Mouse (Mus musculus) forebrain, embryonic 16.5 days (tissue): ENCODE results near the gene Sf3b5. TPM values are rescaled to one million over a fixed set of nuclear protein-coding genes. Genes with fewer than 3 reads are reported as not detected.
A peak's percentile ranks its signal among the peaks of the same experiment; 100 is the strongest.

ENCODE experiments used
- ATAC-seq: fragments of 200-750 bp; cut with Nextera tagmentation; 2 replicates; pipeline ENCODE4 v1.8.0; 2017; ENCODE audit warnings: mild to moderate bottlenecking, moderate library complexity
- H3K27ac ChIP-seq: fragments of 300-500 bp; sonication (generic); 2 replicates; pipeline ENCODE4 v1.5.1; 2014; ENCODE audit warnings: low read length, control low read depth
- H3K27me3 ChIP-seq: fragments of 300-500 bp; sonication (generic); replicated peaks from 2 replicates; pipeline ENCODE4 v1.6.1; 2014; ENCODE audit warnings: low read length; ENCODE audit not compliant: control insufficient read depth, insufficient read depth
- H3K36me3 ChIP-seq: fragments of 300-500 bp; sonication (generic); 2 replicates; pipeline ENCODE4 v1.6.1; 2014; ENCODE audit not compliant: control insufficient read depth, insufficient read depth
- H3K4me1 ChIP-seq: fragments of 300-500 bp; sonication (generic); replicated peaks from 2 replicates; pipeline ENCODE4 v1.6.1; 2014; ENCODE audit warnings: low read length; ENCODE audit not compliant: control insufficient read depth, insufficient read depth
- H3K4me2 ChIP-seq: fragments of 300-500 bp; sonication (generic); 2 replicates; pipeline ENCODE4 v1.6.1; 2014; ENCODE audit warnings: mild to moderate bottlenecking, low read length, control low read depth
- H3K4me3 ChIP-seq: fragments of 300-500 bp; sonication (generic); replicated peaks from 2 replicates; pipeline ENCODE4 v1.5.1; 2014; ENCODE audit warnings: mild to moderate bottlenecking, low read length, control low read depth
- H3K9ac ChIP-seq: fragments of 300-500 bp; sonication (generic); replicated peaks from 2 replicates; pipeline ENCODE4 v1.6.1; 2014; ENCODE audit warnings: low read depth, low read length, control low read depth
- H3K9me3 ChIP-seq: fragments of 300-500 bp; sonication (generic); 2 replicates; pipeline ENCODE4 v1.6.1; 2016; ENCODE audit warnings: low read length; ENCODE audit not compliant: control insufficient read depth
- WGBS: fragments of 180-500 bp; shearing (Covaris S2); extraction: QIAGEN DNeasy Blood & Tissue Kit; methylation state at CpG from one replicate; pipeline ENCODE4 v1.1.7; 2014; 5-methylcytosine and 5-hydroxymethylcytosine counted together
- polyA plus RNA-seq: library from polyadenylated mRNA; unstranded; fragments of >200 nt; fragmentation: Nextera tagmentation; extraction: Ambion mirVana; gene quantifications from 2 replicates; pipeline ENCODE4 v1.2.1, GENCODE M21; 2015

Sf3b5 gene
- polyA plus RNA-seq, 1 experiment from 2014 or later: 25.1 TPM

DNA sequence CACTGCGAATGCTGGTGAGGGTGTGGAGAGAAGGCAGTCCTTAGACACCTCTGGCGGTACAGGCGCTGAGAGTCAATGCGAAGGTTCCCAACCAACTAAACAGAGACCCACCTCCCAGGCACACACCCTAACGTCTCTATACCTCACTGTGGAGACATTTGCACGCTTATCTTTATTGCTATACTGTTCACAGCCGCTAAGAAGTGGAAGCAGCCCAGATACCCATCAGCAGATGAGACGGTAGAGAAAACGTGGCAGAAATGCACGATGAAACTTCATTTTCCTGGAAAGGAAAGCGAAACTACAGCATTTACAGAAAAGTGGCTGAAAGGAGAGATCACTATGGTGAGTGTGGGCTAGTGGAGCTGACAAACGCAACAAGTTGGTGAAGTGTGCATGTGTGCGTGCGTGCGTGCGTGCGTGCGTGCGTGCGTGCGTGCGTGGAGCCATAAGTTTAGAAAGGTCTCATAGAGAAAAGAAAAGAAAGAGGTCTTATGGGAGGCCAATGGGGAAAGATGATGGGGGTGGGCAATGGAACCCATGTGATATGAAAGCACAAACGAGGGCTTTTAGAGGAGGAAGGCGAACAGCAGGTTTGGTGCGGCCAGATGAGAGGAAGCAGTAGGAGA, 11.6 kb upstream of the Sf3b5 start:
- Histone ChIP-seq H3K4me1 (no peaks in the 10 kb centered on the region), H3K9me3 (no peaks in the 10 kb centered on the region), H3K4me3 (no peak overlapping the region), H3K27me3 (no peaks in the 10 kb centered on the region), H3K27ac (no peak overlapping the region), H3K9ac (no peak overlapping the region), H3K4me2 (no peak overlapping the region), H3K36me3 (no peaks in the 10 kb centered on the region)
- no peak for ATAC-seq
- 87% methylated on average over 25 of the region's 25 CpGs for WGBS

DNA sequence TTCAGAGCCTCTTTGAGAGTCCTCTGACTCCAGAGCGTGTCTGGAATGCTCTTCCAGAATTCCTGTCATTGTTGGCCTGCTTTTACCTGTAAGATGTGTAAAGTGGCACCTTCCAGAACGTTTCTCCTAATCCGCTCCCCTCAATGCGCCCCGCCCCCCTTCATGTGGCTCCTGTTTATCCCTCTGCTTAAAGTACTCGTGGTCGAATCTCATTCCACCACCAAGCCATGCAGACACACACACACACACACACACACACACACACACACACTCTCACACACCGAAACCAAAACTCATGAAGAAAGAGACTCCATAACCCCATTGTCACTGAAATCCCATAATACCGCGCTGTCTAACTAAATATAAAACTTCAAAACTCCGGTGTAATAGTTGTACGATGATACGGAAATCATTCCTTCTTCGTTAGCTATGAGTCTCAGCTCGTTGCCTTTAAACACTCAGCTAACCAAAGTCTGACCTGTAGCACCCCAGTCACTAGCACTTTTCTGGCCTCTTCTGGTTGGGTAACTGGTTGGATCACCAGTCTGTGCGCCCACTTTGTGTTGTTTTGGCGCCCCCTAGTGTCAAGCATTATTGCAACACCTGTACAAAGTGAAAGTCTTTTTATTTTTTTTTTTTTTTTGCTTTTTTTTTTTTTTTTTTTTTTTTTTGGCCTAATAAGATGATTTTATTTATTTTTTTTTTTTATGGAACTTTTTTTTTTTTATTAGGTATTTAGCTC, 8.2 kb upstream of the Sf3b5 start:
- Histone ChIP-seq H3K27me3 (no peaks in the 10 kb centered on the region), H3K4me1 (no peaks in the 10 kb centered on the region), H3K9ac (no peak overlapping the region), H3K4me2 (no peak overlapping the region), H3K27ac (no peak overlapping the region), H3K36me3 (no peaks in the 10 kb centered on the region), H3K4me3 (no peak overlapping the region), H3K9me3 (no peaks in the 10 kb centered on the region)
- peak; percentile 88 for ATAC-seq
- 43% methylated on average over 17 of the region's 17 CpGs for WGBS

DNA sequence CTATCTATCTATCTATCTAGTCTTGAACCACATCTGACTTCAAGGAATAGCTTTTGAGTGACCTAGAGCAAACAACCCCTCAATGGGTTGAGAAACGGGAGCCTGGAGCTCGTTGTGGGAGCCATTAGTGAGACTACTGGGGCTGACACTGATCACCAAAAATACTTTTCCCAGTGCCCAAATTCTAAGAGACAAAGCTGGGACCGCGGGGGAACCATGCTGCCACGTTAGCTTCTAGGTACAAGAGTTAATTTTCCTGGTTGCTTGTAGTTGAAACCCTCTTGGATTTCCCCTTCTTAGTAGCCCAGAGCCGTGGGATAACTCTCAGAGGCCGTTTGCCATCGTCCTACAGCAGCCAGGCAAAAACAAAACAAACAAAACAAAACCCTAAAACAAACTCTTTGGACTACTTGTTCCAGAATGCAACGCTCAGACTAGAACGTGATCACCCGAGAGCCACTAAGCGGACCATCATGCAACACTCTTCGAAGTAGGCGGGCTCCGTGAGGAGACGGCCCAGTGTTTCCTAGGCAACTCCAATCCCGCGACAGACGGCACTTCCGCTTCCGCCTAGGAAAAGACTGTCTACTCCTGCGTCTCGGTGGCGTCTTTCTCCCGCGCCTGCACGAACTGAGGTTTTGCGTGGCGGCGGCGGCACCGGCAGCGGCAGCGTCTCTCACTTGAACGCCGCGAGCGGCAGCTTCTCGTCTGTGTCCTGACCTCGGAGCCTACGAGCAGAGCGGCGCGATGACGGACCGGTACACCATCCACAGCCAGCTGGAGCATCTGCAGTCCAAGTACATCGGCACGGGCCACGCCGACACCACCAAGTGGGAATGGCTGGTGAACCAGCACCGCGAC, 3.0 kb downstream of the Sf3b5 start:
- Histone ChIP-seq H3K4me1 (peaks cover 13% of the 10 kb centered on the region), H3K4me3 (peak overlapping the region; percentile 68), H3K4me2 (peak overlapping the region; percentile 91), H3K27ac (peak overlapping the region; percentile 75), H3K9ac (peak overlapping the region; percentile 82), H3K27me3 (no peaks in the 10 kb centered on the region), H3K9me3 (no peaks in the 10 kb centered on the region), H3K36me3 (no peaks in the 10 kb centered on the region)
- WGBS: 3% methylated on average over 52 of the region's 52 CpGs
- peak; percentile 100 for ATAC-seq

DNA sequence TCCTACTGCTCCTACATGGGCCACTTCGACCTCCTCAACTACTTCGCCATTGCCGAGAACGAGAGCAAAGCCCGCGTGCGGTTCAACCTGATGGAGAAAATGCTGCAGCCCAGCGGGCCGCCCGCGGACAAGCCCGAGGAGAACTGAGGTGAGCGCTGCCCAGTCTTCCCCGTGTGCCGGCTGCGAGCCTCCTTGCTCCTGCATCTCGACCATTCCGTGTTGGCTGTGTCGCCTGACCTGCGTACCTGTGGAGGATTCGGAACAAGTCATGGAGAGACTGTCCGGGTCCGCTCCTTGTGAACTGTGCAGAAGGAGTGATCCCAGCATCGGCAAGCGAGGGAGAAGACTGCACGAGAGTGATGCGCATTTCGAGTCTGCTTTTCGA, 3.6 kb downstream of the Sf3b5 start:
- H3K4me2 ChIP-seq: peak overlapping the region; percentile 90
- H3K27ac ChIP-seq: peak overlapping the region; percentile 75
- peak overlapping the region; percentile 82 for H3K9ac ChIP-seq
- peaks cover 13% of the 10 kb centered on the region for H3K4me1 ChIP-seq
- no peaks in the 10 kb centered on the region for H3K27me3 ChIP-seq
- no peaks in the 10 kb centered on the region for H3K9me3 ChIP-seq
- H3K36me3 ChIP-seq: no peaks in the 10 kb centered on the region
- H3K4me3 ChIP-seq: peak overlapping the region; percentile 68
- WGBS: 1% methylated on average over 29 of the region's 29 CpGs
- ATAC-seq: peak; percentile 13

DNA sequence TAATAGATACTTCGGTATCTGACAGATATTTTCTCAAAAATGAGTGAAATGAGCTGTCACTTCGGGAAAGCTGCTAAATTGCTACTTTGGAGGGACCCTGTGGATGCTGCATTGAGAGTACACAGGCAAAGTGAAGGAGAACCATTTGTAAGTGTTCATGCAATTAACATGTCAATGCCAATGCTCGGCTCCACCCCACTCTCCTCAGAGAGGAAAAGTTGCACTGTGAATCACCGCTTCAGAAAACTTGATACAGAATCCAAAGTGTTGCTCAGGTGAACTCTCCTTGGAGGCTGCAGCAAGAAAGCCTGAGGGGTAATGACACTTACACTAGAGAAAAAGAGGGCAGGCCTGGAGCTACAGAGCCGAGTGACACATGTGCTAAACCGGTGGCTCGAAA, 8.9 kb downstream of the Sf3b5 start:
- WGBS: 59% methylated on average over 7 of the region's 7 CpGs
- Histone ChIP-seq H3K4me2 (no peak overlapping the region), H3K4me3 (no peak overlapping the region), H3K9me3 (no peaks in the 10 kb centered on the region), H3K27ac (no peak overlapping the region), H3K9ac (no peak overlapping the region), H3K4me1 (peaks cover 8% of the 10 kb centered on the region), H3K36me3 (no peaks in the 10 kb centered on the region), H3K27me3 (no peaks in the 10 kb centered on the region)
- ATAC-seq: no peak

DNA sequence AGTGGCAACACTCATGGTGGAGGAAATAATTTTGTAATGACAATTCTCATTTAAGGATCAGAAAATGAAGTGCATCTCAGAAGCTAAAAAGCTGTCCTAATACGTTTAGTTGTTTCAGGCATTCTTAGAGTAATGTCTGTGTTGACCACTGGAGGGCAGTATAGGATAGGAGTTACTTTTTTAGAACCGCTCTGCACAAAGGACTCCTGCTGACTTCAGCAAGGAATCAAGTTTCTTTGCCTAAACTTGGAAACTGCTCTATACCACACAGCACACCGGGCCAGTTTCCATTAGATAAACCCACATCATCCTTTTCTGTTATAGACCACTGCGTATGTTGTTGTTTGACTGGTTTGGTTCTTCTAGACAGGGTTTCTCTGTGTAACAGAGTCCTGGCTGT, 11.4 kb downstream of the Sf3b5 start:
- Histone ChIP-seq H3K36me3 (no peaks in the 10 kb centered on the region), H3K4me1 (no peaks in the 10 kb centered on the region), H3K4me2 (no peak overlapping the region), H3K9me3 (no peaks in the 10 kb centered on the region), H3K4me3 (no peak overlapping the region), H3K9ac (no peak overlapping the region), H3K27ac (no peak overlapping the region), H3K27me3 (no peaks in the 10 kb centered on the region)
- ATAC-seq: peak; percentile 80
- WGBS: 26% methylated on average over 4 of the region's 4 CpGs

DNA sequence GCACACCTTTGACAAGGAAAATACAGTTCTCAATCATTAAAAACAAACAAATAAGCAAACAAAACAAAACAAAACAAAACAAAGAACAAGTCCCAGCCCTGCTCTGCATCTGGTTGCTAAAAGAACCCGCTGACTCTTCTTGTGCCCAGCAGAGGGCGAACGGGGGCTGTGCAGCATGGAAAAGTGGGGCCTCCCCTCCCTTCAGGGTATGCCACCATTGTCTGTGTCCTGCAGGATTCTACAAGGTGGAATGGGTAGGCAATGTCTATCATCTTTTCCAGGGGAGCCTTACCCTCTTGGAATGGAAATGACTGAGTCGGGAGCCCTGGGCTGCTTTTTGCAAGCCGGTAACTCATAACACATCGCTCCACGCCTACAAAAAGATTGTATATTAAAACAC, 13.4 kb downstream of the Sf3b5 start:
- H3K27me3 ChIP-seq: no peaks in the 10 kb centered on the region
- ATAC-seq: peak; percentile 39
- H3K36me3 ChIP-seq: no peaks in the 10 kb centered on the region
- no peak overlapping the region for H3K27ac ChIP-seq
- no peaks in the 10 kb centered on the region for H3K4me1 ChIP-seq
- H3K4me3 ChIP-seq: no peak overlapping the region
- no peaks in the 10 kb centered on the region for H3K9me3 ChIP-seq
- 60% methylated on average over 7 of the region's 7 CpGs for WGBS
- H3K4me2 ChIP-seq: no peak overlapping the region
- no peak overlapping the region for H3K9ac ChIP-seq

DNA sequence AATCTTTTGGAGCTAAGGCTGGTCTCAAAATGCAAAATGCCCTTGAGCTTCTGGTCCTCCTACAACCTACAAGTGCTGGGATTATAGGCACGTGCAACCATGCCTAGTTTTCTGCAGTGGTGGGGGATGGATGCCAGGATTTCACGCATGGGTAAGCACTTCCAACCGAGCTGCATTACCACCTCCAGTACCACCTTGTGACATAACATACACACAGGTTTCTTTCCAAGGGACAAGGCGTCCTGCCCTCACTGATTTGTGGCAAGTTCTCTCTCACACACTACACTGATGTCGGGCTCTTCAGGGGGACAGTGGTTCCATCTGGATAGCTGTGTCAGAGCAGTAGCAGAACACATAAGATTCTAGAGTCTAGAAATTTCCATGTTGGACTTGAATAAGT, 13.9 kb downstream of the Sf3b5 start:
- H3K9me3 ChIP-seq: no peaks in the 10 kb centered on the region
- H3K27ac ChIP-seq: no peak overlapping the region
- H3K4me1 ChIP-seq: no peaks in the 10 kb centered on the region
- 59% methylated on average over 5 of the region's 5 CpGs for WGBS
- no peak overlapping the region for H3K4me3 ChIP-seq
- H3K27me3 ChIP-seq: no peaks in the 10 kb centered on the region
- H3K9ac ChIP-seq: no peak overlapping the region
- ATAC-seq: no peak
- H3K4me2 ChIP-seq: no peak overlapping the region
- H3K36me3 ChIP-seq: no peaks in the 10 kb centered on the region

DNA sequence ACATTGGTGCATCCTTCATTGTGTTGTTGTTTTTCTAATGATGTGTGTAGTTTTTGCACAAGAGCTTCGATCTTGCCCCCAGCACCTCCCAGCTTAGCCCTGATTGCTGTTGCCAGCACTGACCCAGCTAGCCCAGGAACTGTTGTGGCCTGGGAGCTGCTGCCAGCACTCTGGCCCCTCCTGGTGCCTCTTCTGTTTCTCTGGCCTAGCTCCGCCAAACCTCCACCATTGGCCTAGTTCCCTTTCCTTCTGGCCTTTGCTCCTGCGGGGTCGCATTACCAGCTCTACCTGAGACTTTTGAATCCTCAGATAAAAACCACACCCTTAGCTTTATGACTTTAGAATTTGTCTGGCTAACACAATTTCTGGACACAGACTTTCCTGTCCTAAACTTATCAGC, 17.0 kb downstream of the Sf3b5 start:
- Histone ChIP-seq H3K27me3 (no peaks in the 10 kb centered on the region), H3K36me3 (no peaks in the 10 kb centered on the region), H3K9me3 (no peaks in the 10 kb centered on the region), H3K27ac (no peak overlapping the region), H3K4me2 (no peak overlapping the region), H3K4me1 (no peaks in the 10 kb centered on the region), H3K4me3 (no peak overlapping the region), H3K9ac (no peak overlapping the region)
- ATAC-seq: no peak
- WGBS: 94% methylated on average over 4 of the region's 4 CpGs
